In genomic region chr12:104845707-104846106, GRCm38 (mm10) we compare ENCODE assay signal across 9 mouse cellular contexts. TPM values are rescaled to one million over a fixed set of nuclear protein-coding genes. Genes with fewer than 3 reads are reported as not detected.
DNase-seq lines count a peak whose midpoint lies in the region; ATAC-seq and TF ChIP-seq lines count a peak whose summit lies in the region.
"Had no signal": no experiment of that assay in that cellular context is flagged by ENCODE, and none has a peak within 500 bp of the region (broad histone marks: within the 10 kb centered on the region; RNA-seq: fewer than 3 reads in every experiment).

No protein-coding gene starts in this region.

- no peak for TF ChIP-seq POLR2A in cerebellum, adult 2 months (IDR thresholded peaks at IDR 0.05; ENCODE audit: borderline replicate concordance, insufficient read depth, low read length)

- H3K4me2 ChIP-seq in heart, embryonic 15.5 days: peak overlapping the region; percentile 62

- H3K4me1 ChIP-seq in heart, embryonic 15.5 days (replicated peaks): peaks cover 6% of the 10 kb centered on the region; the same call in 1 of the 2 replicates
- peaks cover 9% of the 10 kb centered on the region; the same call in 1 of the 2 replicates for H3K4me1 ChIP-seq in cerebellum, adult 2 months (ENCODE audit: control insufficient read depth, insufficient read depth, low read length)

- peak overlapping the region; percentile 32 for H3K4me3 ChIP-seq in heart, embryonic 15.5 days
- H3K4me3 ChIP-seq in cerebellum, adult 2 months (replicated peaks; ENCODE audit: insufficient read depth, low read depth, low read length): no peak overlapping the region

- peaks cover 13% of the 10 kb centered on the region; the same call in 1 of the 2 replicates for H3K27me3 ChIP-seq in heart, embryonic 15.5 days
- H3K27me3 ChIP-seq in cerebellum, adult 2 months (ENCODE audit: control insufficient read depth, insufficient read depth, low read length): no peaks in the 10 kb centered on the region
- H3K27me3 ChIP-seq: Patski had no signal

- TF ChIP-seq CTCF in cerebellum, adult 2 months (IDR thresholded peaks at IDR 0.05; ENCODE audit: borderline replicate concordance, insufficient read depth, low read depth, low read length): no peak

- 4% methylated on average over 11 of the region's 11 CpGs for WGBS in heart, embryonic 15.5 days
- WGBS in cerebellum, adult 2 months: 36% methylated on average over 11 of the region's 11 CpGs

- H3K9me3 ChIP-seq in heart, embryonic 15.5 days (replicated peaks): no peaks in the 10 kb centered on the region

- no peaks in the 10 kb centered on the region for H3K36me3 ChIP-seq in heart, embryonic 15.5 days

- no peak overlapping the region for H3K9ac ChIP-seq in heart, embryonic 15.5 days

- DNase-seq in ovary, postnatal 36 days (ENCODE audit: low spot score): peak; percentile 35
- no peak for DNase-seq in ovary, postnatal 10 days (ENCODE audit: low spot score)
- peak; percentile 69 to 89 for DNase-seq in kidney, postnatal 25 days
- DNase-seq in lung, postnatal 4 days: peak; percentile 51 to 68
- DNase-seq in cerebellum, adult 2 months: no peak

- H3K27ac ChIP-seq in heart, embryonic 15.5 days: no peak overlapping the region
- no peak overlapping the region for H3K27ac ChIP-seq in cerebellum, adult 2 months (ENCODE audit: insufficient read depth, low read length)

- no peak; the same call in 1 of the 2 replicates for ATAC-seq in heart, embryonic 15.5 days (replicated peaks; ENCODE audit: insufficient number of reproducible peaks, insufficient read depth, low FRiP score, low read depth)
- ATAC-seq in CD4-positive, CD25-positive, alpha-beta regulatory T cell, adult 4 months: no peak
- no peak for ATAC-seq in monocyte, adult 5-6 weeks (replicated peaks; ENCODE audit: insufficient number of reproducible peaks, low FRiP score, low TSS enrichment, poor library complexity, severe bottlenecking)
- ATAC-seq: Patski had no signal

RNA-seq across cellular contexts. Expression of gene Clmn, which starts 19.2 kb away (rescaled TPM):
- polyA plus RNA-seq in heart, embryonic 15.5 days (2015; fragmentation: Nextera tagmentation; extraction: Ambion mirVana): 0.54 and 1.2 TPM in 2 replicates
- 30.6 and 32.2 TPM in 2 replicates for polyA plus RNA-seq in cerebellum, adult 2 months (2012; rRNA removed)
- not detected for polyA plus RNA-seq in CD4-positive, CD25-positive, alpha-beta regulatory T cell, adult 4 months (2017; shearing (Covaris generic))
- total RNA-seq in monocyte, adult 5-6 weeks (2017): 0.19 TPM in 1 of 3 replicates, not detected in the others

Comparison
In these comparisons a context has a peak if more than half of its experiments do, and no peak if none do; other contexts are left out.
1. DNase-seq: peak in ovary, postnatal 36 days (single experiment), kidney, postnatal 25 days (2 of 2) and lung, postnatal 4 days (2 of 2); none in ovary, postnatal 10 days (single experiment) and cerebellum, adult 2 months (0 of 2).
2. RNA of gene Clmn, which starts 19.2 kb away (polyA plus RNA-seq): 30.6 to 32.2 TPM in cerebellum, adult 2 months; 0.54 to 1.2 TPM in heart, embryonic 15.5 days and not detected in CD4-positive, CD25-positive, alpha-beta regulatory T cell, adult 4 months; every median in the first group is over 10 times any median in the second.